Mouse (Mus musculus) spleen, embryonic (tissue): ENCODE results near the gene Coa6.

ENCODE experiments used
- CTCF ChIA-PET: fragments of 350-600 bp; sonication (Branson Sonifier 250); formaldehyde crosslinking; loops from one replicate; lab custom pipeline; 2022; lab: Charles Lee

The Coa6 gene

DNA sequence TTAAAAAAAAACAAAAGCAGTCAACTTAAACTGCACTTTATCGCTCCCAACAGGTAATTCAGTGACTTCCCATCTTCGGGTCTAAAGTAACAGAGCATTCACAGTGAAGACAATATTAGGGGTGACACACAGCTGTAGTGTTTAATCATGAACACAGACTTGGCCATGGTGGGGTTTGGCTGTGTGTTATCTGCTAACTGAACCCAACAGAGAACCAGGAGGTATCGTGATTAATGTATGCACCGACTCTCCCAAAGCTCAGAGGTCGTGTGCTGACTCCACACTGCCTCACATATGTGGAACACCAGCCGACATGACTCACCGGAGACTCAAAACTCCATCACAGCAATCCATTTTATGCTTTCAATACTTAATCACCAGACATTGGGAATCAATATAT lies 39.4 kb downstream of the Coa6 start:
- CTCF ChIA-PET: interaction anchor here (0.7 kb wide), 3 partner anchors 18 to 55 kb away, joined by 3 to 4 read pairs (median 3); no protein-coding TSS in a partner anchor

GRCm38 (mm10) chr8:126464071-126464470 lies 41.8 kb downstream of the Coa6 start:
- CTCF ChIA-PET: no interaction called here

GRCm38 (mm10) chr8:126473802-126474298 lies 51.5 kb downstream of the Coa6 start:
- CTCF ChIA-PET: interaction anchor here (0.7 to 1.2 kb wide), 2 partner anchors 44 to 384 kb away, joined by 3 read pairs; no protein-coding TSS in a partner anchor

DNA sequence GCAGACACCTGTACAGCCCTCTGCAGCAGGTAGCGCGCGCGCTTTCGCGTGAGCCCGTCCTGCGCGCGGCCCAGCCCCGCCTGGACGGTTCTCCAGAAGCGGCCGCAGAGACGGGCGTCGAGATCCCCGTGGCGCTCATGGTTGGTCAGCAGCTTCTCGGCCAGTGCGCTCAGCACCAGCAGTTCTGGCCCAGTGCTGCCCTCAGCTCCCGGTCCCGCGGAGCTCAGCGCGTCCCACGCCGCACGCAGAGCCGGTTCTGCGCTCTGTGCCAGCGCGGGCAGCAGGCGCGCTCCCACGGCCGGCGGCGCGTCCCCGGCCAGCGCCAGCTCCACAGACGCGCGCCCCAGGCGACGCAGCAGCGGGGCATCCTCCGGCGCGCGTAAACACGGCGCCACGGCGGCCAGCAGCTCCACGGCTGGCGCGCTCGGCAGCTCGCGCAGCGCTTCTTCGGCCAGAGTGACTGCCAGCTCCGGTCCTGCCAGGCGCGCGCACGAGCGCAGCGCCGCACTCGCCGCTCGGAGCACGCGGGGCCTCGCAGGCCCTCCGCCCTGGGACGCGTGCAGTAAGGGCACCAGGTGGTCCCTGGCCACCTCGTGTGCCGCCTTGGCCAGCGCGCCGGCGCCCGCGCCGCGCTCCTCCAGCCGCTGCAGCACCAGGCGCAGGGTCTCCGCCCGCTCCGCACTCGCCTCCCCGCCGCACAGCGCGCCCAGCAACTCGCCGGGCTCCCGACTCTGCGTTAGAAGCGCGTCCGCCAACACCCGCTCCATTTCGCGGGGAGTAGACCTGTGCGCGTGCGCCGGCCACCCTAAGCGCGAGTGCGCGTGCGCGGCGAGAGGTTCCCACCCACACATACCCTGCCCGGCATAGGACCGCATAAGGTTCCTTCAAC lies 52.2 kb downstream of the Coa6 start, which contains the start of gene Tarbp1:
TSS of gene Tarbp1 (minus strand) at position 767 of the 889 bp plus-strand sequence.
- CTCF ChIA-PET: interaction anchor here (0.7 to 1.2 kb wide), 3 partner anchors 45 to 442 kb away, joined by 3 read pairs; no protein-coding TSS in a partner anchor
